Mouse (Mus musculus) liver, postnatal 0 days (tissue): Measurements from ENCODE around the gene Tmf1.

Experiments
- CTCF ChIP-seq: sonication (generic); IDR thresholded peaks from 2 replicates; pipeline ENCODE4 v1.5.1; 2016; ENCODE audit warnings: antibody characterized with exemption, low read depth
- EP300 ChIP-seq: IDR thresholded peaks from 2 replicates; pipeline ENCODE4 v1.6.1; 2016; ENCODE audit warnings: antibody characterized with exemption, low read depth, mild to moderate bottlenecking

DNA sequence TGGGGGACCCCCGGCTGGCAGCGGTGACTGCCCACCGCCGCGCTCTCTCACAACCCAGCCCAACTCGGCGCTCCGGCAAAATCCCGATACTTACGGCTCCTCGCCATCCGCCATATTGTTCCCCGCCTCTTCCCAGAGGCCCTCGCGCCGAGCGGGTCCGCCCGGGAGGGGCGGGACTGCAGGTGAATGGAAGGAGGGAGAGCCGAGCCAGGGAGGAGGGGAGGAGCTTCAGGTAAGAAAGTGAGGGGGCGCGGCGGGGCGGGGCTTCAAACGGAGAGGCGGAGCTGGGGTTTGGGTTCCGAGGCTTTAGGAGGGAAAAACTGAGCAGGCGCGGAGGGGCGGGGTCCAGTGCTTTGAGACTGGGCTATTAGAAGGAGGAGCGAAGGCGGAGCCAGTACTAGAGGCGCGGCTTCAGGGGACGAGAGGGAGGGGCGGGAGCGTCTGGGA, 26.5 kb upstream of the Tmf1 start, which contains the start of gene Uba3:
- TF ChIP-seq CTCF (no peak), EP300 (peak; percentile 25; the same call in 1 of the 2 replicates)
